In the genomic region with DNA sequence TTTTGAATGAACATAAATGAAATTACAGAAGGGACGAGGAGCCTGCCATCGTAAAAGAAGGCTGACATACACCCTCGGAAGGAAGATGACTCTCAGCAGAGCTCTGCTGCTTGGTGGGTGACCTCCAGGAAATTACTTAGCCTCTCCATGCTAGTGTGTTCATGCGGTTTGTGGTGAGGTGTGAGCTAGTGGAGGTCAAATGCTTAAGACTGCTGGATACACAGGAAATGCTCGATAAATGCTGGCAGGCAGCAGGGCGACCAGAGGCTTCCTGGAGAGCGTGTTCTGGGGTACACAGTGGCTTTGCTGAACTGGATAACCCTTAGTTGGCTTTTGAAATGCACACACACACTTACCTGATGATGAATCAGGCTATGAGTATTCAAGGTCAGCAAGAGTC, we compare ENCODE assay signal across 1 mouse cellular context.
TF ChIP-seq lines count a peak whose summit lies in the region.

No protein-coding gene starts in this region.

TF ChIP-seq in MEL, 35 proteins besides CTCF, POLR2A, EP300 and RAD21 (continued from another document):
- TF ChIP-seq ZMIZ1 (IDR thresholded peaks at IDR 0.05; ENCODE audit: low read depth, low read length): no peak
- no peak for TF ChIP-seq GABPA (IDR thresholded peaks at IDR 0.05; ENCODE audit: low read depth, low read length)
- no peak for TF ChIP-seq NELFE (IDR thresholded peaks at IDR 0.05; ENCODE audit: low read depth, low read length)
- no peak for TF ChIP-seq MAX (IDR thresholded peaks at IDR 0.05; ENCODE audit: low read length)
- no peak for TF ChIP-seq TBP (IDR thresholded peaks at IDR 0.05; ENCODE audit: low read depth, low read length)
- TF ChIP-seq CHD2 (IDR thresholded peaks at IDR 0.05; ENCODE audit: low read length): no peak
- no peak for TF ChIP-seq USF1 (IDR thresholded peaks at IDR 0.05; ENCODE audit: low read depth, low read length)
- TF ChIP-seq RCOR1 (IDR thresholded peaks at IDR 0.05; ENCODE audit: low read depth, low read length): no peak
- TF ChIP-seq BHLHE40 (IDR thresholded peaks at IDR 0.05; ENCODE audit: borderline replicate concordance, low read depth, low read length): no peak
- TF ChIP-seq MYC (IDR thresholded peaks at IDR 0.05; ENCODE audit: low read depth, low read length): no peak
